Mouse (Mus musculus): Measurements from ENCODE around the gene Nuak2.

GRCm38 (mm10) chr1:132312043-132312442 lies 3.9 kb upstream of the Nuak2 start:
- TF ChIP-seq CTCF (IDR thresholded peaks at IDR 0.05; ENCODE audit: extremely low read depth, insufficient read length, insufficient replicate concordance, low read depth, low read length) (no peak), POLR2A (IDR thresholded peaks at IDR 0.05; ENCODE audit: low read depth, low read length) (no peak)
